Mouse (Mus musculus): ENCODE measurements at regions not wholly inside any gene's neighbourhood (a gene's known extent, or its start where the extent isn't known, plus 50 kb on each side); places are given as distances from the start of the nearest gene placed in this dataset.

GRCm38 (mm10) chr12:35667218-35667617 is 132.4 kb upstream of the Ahr start:
- peak; percentile 28; the same call in 1 of the 2 replicates for ATAC-seq (ENCODE audit: insufficient read depth)
- Histone ChIP-seq H3K36me3 (replicated peaks; ENCODE audit: control insufficient read depth, insufficient read depth, low read depth) (no peaks in the 10 kb centered on the region), H3K27ac (no peak overlapping the region), H3K4me2 (ENCODE audit: low read depth) (no peak overlapping the region), H3K9ac (replicated peaks) (no peak overlapping the region), H3K4me3 (ENCODE audit: insufficient read depth in 1 of 2, low read depth in 2 of 2, low read length in 2 of 2) (no peak overlapping the region), H3K9me3 (ENCODE audit: control insufficient read depth, low read length) (no peaks in the 10 kb centered on the region), H3K27me3 (ENCODE audit: control insufficient read depth, insufficient read depth, low read length) (no peaks in the 10 kb centered on the region), H3K4me1 (replicated peaks; ENCODE audit: control insufficient read depth in 2 of 2, insufficient read depth in 2 of 2, low read length in 1 of 2) (peaks cover 0 to 4% of the 10 kb centered on the region in 2 experiments; a peak in 1 of 4 replicates)
- TF ChIP-seq EP300 (IDR thresholded peaks at IDR 0.05; ENCODE audit: low read depth) (no peak), CTCF (IDR thresholded peaks at IDR 0.05; ENCODE audit: low read depth) (no peak)
- no peak for DNase-seq (ENCODE audit: low read depth in 3 of 3, low spot score in 3 of 3)

GRCm38 (mm10) chr12:35666062-35666461 is 131.2 kb upstream of the Ahr start:
- Histone ChIP-seq H3K4me2 (ENCODE audit: low read depth) (no peak overlapping the region), H3K4me3 (ENCODE audit: insufficient read depth in 1 of 2, low read depth in 2 of 2, low read length in 2 of 2) (no peak overlapping the region), H3K9me3 (ENCODE audit: control insufficient read depth, low read length) (no peaks in the 10 kb centered on the region), H3K36me3 (replicated peaks; ENCODE audit: control insufficient read depth, insufficient read depth, low read depth) (no peaks in the 10 kb centered on the region), H3K27ac (no peak overlapping the region), H3K4me1 (replicated peaks; ENCODE audit: control insufficient read depth in 2 of 2, insufficient read depth in 2 of 2, low read length in 1 of 2) (peaks cover 0 to 4% of the 10 kb centered on the region in 2 experiments; a peak in 1 of 4 replicates), H3K9ac (replicated peaks) (no peak overlapping the region), H3K27me3 (ENCODE audit: control insufficient read depth, insufficient read depth, low read length) (no peaks in the 10 kb centered on the region)
- TF ChIP-seq CTCF (IDR thresholded peaks at IDR 0.05; ENCODE audit: low read depth) (no peak), EP300 (IDR thresholded peaks at IDR 0.05; ENCODE audit: low read depth) (no peak)
- 26% methylated on average over 2 of the region's 2 CpGs for WGBS (ENCODE audit: insufficient replicate concordance)
- no peak for ATAC-seq (ENCODE audit: insufficient read depth)
- no peak for DNase-seq (ENCODE audit: low read depth in 3 of 3, low spot score in 3 of 3)

- H3K36me3 ChIP-seq (replicated peaks; ENCODE audit: control insufficient read depth, insufficient read depth, low read depth): no peaks in the 10 kb centered on the region
- H3K4me1 ChIP-seq (replicated peaks; ENCODE audit: control insufficient read depth in 2 of 2, insufficient read depth in 2 of 2, low read length in 1 of 2): peaks cover 0 to 3% of the 10 kb centered on the region in 2 experiments; a peak in 1 of 4 replicates
- DNase-seq (ENCODE audit: low read depth in 3 of 3, low spot score in 3 of 3): no peak
- WGBS (ENCODE audit: insufficient replicate concordance): 46% methylated on average over 1 of the region's 1 CpGs
- no peak for TF ChIP-seq EP300 (IDR thresholded peaks at IDR 0.05; ENCODE audit: low read depth)
- no peak for TF ChIP-seq CTCF (IDR thresholded peaks at IDR 0.05; ENCODE audit: low read depth)
- no peaks in the 10 kb centered on the region for H3K9me3 ChIP-seq (ENCODE audit: control insufficient read depth, low read length)
- no peaks in the 10 kb centered on the region for H3K27me3 ChIP-seq (ENCODE audit: control insufficient read depth, insufficient read depth, low read length)
- H3K27ac ChIP-seq: no peak overlapping the region
- H3K4me2 ChIP-seq (ENCODE audit: low read depth): no peak overlapping the region
- ATAC-seq (ENCODE audit: insufficient read depth): no peak
- no peak overlapping the region for H3K9ac ChIP-seq (replicated peaks)
- no peak overlapping the region for H3K4me3 ChIP-seq (ENCODE audit: insufficient read depth in 1 of 2, low read depth in 2 of 2, low read length in 2 of 2)
Observed at GRCm38 (mm10) chr12:35663062-35663461, 128.2 kb upstream of the Ahr start.

GRCm38 (mm10) chr12:35656563-35656962 is 121.7 kb upstream of the Ahr start:
- Histone ChIP-seq H3K4me2 (ENCODE audit: low read depth) (no peak overlapping the region), H3K36me3 (replicated peaks; ENCODE audit: control insufficient read depth, insufficient read depth, low read depth) (no peaks in the 10 kb centered on the region), H3K4me1 (replicated peaks; ENCODE audit: control insufficient read depth in 2 of 2, insufficient read depth in 2 of 2, low read length in 1 of 2) (no peaks in the 10 kb centered on the region), H3K9ac (replicated peaks) (no peak overlapping the region), H3K4me3 (ENCODE audit: insufficient read depth in 1 of 2, low read depth in 2 of 2, low read length in 2 of 2) (no peak overlapping the region), H3K27ac (no peak overlapping the region), H3K27me3 (ENCODE audit: control insufficient read depth, insufficient read depth, low read length) (no peaks in the 10 kb centered on the region), H3K9me3 (ENCODE audit: control insufficient read depth, low read length) (no peaks in the 10 kb centered on the region)
- no peak for TF ChIP-seq CTCF (IDR thresholded peaks at IDR 0.05; ENCODE audit: low read depth)
- TF ChIP-seq EP300 (IDR thresholded peaks at IDR 0.05; ENCODE audit: low read depth): no peak
- ATAC-seq (ENCODE audit: insufficient read depth) (no peak), DNase-seq (ENCODE audit: low read depth in 3 of 3, low spot score in 3 of 3) (no peak)
- 52% methylated on average over 3 of the region's 3 CpGs for WGBS (ENCODE audit: insufficient replicate concordance)

GRCm38 (mm10) chr12:35649772-35650171 is 114.9 kb upstream of the Ahr start:
- Histone ChIP-seq H3K27ac (no peak overlapping the region), H3K4me3 (ENCODE audit: insufficient read depth in 1 of 2, low read depth in 2 of 2, low read length in 2 of 2) (no peak overlapping the region), H3K4me2 (ENCODE audit: low read depth) (no peak overlapping the region), H3K36me3 (replicated peaks; ENCODE audit: control insufficient read depth, insufficient read depth, low read depth) (no peaks in the 10 kb centered on the region), H3K4me1 (replicated peaks; ENCODE audit: control insufficient read depth in 2 of 2, insufficient read depth in 2 of 2, low read length in 1 of 2) (no peaks in the 10 kb centered on the region), H3K9me3 (ENCODE audit: control insufficient read depth, low read length) (no peaks in the 10 kb centered on the region), H3K9ac (replicated peaks) (no peak overlapping the region), H3K27me3 (ENCODE audit: control insufficient read depth, insufficient read depth, low read length) (no peaks in the 10 kb centered on the region)
- ATAC-seq (ENCODE audit: insufficient read depth): no peak
- 43% methylated on average over 3 of the region's 3 CpGs for WGBS (ENCODE audit: insufficient replicate concordance)
- no peak for DNase-seq (ENCODE audit: low read depth in 3 of 3, low spot score in 3 of 3)
- no peak for TF ChIP-seq EP300 (IDR thresholded peaks at IDR 0.05; ENCODE audit: low read depth)
- TF ChIP-seq CTCF (IDR thresholded peaks at IDR 0.05; ENCODE audit: low read depth): no peak
